Mouse (Mus musculus) right cerebral cortex, postnatal 10 days (tissue): Measurements from ENCODE around the gene Dnaja2.

Experiments used
- DNase-seq, 2 experiments: peaks; one replicate each; pipeline ENCODE4 v3.0.0; 2021; ENCODE audit warnings: low spot score in 2 of 2

The Dnaja2 gene

DNA sequence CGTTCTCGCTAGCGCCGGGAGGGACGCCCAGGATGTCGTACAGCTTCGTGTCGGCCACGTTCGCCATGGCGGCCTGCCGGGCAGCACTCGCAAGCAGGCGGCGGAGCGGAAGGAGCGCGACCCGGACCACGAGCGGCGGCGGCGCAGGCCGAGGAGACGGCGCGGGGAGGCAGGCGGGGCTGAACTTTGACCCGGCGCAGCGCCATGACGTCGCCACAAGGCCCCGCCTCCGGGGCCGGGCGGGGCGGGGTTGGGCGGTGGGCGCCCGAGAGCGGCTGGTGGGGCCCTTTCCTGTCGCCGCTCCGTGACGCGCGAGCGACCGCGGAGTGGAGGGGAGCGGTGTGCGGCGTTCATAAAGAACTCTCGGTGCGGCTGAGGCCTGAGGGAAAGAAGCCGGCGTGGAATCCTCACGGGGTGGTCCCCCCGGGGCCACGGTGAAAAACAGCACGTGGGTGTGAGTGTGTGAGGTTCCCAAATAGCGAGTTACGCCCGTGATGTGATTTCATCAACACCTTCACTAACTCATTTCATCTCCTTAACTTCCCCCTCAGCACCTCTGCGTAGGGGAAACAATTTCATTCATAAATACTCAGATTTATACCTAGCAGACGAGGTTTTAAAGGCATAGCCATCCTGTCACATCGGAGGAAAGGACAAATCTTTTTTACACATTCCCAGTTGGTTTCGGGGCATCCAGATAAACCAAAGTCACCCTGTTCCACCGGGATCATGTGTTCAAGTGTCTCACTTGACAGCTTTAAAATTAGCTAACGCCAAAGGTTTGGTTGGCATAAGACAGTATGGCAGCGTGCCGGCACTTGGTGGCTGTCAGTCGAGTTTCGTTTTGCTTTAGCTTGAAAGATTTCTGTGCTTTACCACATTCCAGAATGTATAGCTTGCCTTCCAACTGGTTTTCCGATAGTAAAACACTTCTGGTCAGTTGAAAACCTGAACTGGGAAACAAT is at the start of gene Dnaja2:
Gene Dnaja2, minus strand, starts transcription at position 164 of the 965 bp plus-strand sequence.
- peak; percentile 94 to 95 for DNase-seq

DNA sequence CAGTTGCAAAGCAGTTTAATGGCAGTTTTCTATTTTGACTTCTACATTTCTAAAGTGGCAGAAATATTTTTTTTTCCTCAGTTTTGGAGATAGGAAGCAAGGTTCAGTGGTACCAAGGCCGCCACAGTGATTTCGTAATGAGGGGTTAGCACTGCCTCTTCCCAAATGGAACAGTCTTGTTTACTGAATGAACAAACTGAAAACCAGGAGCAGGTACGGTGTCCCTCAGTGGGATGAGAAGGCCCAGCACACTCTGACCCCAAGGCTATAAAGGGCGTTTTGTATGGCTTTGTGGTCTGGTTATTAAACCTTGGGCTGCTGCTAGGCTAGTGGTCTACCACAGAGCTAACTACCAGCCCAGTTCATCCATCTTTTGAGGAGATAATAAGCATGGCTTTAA is 49.1 kb upstream of the Dnaja2 start:
- DNase-seq = no peak

DNA sequence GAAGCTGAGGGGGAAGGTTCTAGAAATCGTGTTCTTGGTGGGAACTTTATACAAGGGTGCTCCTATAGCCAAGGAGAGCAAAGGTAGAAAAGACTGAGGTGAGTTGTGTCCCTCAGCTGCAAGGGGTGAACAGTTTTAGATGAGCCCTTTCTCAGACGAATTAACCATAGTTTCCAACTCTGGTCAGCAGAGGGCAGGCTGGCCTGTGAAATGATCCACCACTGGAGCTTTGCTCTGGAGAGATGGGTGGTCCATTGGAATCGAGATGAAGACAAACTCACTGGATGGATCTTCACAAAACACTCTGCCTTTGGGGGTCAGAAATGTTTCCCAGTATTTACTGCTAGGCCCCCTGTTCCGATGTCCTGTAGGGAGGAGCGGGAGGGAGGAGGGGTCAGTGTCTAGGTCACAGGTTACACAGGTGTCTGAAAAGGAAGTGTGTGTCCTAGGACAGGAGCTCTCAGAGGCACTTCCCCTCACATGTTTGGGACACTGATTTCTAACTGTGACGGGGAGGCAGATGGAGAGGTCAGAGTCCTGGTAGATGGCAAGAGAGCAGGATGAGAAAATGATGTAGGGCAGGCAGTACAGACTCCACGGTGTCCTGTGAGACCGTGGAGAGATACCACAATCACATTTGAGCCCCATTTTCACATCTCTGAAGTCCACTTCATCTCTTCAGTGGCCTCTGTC is 48.2 kb upstream of the Dnaja2 start:
- peak; percentile 73 to 85 for DNase-seq

DNA sequence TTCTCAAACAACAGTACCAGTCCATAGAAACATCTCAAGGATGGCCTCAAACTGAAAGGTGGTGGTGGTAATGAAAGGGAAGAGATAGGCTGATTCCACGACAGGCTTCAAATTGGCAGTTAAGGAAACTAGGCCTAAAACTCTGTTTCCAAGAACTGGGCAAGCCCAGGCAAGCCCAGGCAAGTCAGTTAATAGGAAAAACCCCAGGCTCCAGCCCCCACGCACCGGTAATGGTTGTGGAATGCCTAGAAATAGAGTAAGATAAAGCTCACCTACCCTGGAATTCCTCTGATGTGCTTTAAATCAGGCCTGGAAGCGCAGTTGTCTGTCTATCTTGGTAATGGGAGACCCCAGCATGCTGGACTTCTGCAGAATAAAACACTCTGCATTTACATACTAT is 47.6 kb upstream of the Dnaja2 start:
- no peak for DNase-seq

DNA sequence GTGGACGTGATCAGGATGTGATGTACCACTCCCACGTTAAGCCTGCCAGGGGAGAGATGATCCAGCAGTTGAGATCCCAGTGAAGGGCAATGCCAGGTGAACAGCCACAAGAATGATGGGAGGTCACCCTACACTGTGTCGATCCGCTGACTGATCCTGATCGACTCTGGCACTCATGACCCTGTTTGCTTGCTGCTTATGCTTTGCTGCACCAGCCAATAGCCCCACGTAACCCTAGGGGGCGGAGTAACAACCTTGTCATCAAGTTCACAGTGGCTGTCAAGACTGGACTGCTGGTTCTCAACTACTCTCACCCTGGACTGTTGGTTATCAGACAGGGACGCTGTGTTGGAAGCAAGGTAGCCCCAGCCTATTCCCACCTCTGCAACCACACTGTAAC is 46.6 kb upstream of the Dnaja2 start:
- no peak for DNase-seq

DNA sequence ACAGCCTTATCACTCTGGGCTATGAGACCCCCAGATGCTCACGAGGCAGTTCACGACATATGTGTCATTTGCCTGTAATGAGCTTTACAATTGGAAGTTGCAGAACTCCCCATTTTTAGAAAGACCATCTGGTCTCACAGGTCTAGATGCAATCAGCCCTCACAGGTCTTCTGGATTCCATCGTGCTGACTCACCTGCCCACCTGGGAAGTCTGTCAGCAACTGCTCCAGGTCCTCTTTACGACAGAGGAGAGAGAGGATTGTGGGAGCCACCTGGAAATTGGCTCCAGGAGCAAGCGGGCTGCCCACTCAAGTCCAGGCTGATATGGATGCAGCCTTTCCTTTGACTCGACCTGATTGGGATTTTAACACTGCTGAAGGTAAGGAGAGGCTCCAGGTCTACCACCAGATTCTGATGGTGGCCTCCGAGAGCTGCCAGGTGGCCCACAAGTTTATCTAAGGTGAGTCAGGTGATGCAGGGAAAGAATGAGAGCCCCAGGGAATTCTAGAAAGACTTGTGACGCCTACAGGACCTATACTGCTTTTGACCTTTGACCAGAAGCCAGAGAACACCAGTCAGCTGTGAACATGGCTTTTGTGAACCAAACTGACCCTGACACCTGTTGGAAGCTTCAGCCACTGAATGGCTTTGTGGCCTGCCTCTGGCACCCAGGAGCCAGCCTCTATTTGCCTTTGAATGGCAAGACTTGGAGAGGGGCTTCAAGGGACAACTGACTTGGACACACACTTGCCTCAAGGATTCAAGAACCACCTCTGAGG is 42.5 kb upstream of the Dnaja2 start:
- DNase-seq = no peak

DNA sequence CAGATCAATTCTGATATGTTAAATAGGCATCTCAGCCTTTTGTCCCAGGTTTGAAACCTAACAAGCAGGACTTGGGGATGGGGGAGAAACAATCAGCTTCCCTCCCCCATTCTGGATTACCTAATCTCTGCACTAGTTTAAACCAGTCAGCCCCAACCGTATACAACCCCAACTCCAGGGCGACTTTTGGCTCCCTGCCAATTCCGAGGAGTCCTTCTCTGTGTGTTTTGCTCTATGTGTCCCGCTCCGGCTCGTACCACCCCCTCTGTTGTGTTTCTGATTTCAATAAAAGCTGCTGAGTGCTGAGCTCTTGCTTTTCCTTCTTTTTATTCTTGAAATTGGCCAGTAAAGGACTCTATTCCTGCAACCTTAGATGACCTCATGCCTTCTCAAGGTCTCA is 40.2 kb upstream of the Dnaja2 start:
- peak in 1 of 2 experiments; percentile 39 for DNase-seq

DNA sequence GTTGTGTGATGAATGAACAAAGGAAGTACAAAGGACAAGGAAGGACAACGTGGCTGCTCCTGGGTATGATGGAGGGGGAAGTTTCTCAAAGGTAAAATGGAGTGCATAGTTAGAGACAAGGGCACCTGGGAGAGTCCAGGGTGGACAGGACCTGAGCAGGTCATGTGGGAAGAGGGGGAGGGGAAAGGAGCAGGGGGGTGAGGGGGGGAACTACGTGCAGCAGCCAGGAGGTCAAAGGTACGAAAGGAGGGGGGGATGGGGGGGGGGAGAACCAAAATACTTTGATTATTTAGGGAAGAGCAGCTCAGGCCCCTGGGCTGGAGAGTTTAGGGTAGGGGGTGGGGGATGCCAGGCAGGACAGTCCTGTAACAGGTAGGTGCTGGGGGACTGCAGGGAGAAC is 39.8 kb upstream of the Dnaja2 start:
- DNase-seq = no peak

DNA sequence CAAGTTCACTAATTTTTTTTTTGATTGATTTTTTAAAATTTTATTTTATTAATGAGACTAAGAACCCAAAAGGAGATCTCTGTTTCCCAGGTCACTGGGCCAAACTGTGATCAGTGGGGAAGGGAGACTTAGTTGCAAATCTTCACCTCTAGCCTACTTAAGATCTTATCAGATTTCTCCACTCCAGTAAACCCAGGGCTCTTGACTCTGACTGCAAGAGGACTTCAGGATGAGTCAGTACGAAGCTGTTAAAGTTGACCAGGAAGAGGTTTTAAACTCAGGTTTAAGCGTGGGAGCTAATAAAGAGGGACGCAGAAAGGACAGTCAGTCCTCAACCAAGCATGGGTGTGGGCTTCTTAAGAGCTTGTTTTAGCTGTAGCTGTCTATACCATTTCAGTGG is 38.2 kb upstream of the Dnaja2 start:
- no peak for DNase-seq

DNA sequence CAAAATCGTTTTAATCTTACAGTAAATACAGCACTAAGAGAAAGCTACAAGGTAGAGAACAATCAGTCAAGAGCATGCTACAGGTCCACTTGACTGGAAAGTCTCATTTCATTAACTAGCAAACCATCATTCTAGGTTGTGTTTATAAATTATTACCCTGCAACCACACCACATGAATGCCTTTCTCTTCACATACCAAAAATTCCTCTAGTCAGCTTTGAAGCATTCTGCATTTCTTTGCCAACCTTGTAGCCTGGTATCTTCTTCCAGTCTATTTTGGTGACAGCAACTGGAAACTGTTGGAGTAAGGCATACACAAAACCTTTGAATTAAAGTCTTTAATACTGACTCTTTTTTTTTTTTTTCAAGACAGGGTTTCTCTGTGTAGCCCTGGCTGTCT is 36.4 kb upstream of the Dnaja2 start:
- DNase-seq = no peak

DNA sequence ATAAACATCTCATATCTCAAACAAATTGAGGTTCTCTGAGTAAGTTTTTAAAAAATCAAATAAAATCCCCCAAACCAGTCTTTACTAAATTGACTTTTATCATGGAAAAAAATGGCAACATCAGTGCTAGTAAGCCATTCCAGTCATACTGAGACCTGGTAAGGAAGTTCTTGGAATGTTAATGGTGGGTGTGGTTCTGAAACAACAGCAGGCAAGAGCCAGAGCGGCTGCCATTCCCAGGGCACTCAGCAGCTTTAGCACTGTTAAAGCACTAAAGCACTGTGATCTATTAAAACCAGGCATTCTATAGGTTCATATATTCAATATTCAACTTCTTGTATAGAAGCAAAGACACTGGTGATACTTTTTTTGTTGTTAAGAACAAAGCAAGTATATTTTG is 35.1 kb upstream of the Dnaja2 start:
- no peak for DNase-seq

DNA sequence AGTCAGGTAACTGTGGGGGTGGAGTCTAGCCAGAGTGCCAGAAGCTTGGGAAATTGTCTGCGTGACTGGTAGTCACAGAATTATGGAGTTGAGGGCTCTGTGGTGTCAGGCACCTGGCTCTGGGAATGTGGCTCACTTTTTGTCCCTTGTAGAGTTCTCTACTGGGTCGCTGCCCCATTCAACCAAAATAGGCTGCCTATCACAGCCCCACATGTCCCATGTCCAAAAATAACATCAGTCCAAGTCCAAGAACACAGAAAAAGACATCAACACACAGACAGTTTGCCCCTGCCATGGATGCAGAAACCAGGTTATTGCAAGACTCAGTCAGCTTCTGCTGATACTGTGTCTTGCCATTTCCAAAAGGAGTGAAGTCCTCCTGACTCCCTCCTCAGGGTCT is 33.5 kb upstream of the Dnaja2 start:
- DNase-seq = no peak

DNA sequence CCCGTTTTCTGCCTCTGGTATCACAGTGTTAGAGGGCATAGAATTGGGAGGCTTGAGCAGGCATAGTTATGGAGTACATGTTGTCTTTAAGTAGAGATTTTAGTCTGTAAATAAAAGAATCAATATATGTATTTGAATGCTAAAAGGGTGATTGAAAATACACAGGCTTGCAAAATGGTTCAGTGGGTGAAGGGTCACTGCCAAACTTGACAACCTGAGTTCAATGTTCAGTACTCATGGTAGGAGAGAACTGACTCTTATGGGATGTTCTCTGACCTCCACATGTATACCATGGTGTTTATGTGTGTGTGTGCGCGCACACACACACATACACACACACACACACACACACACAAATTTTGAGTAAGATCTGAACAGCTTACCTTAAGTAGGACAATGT is 22.5 kb upstream of the Dnaja2 start:
- DNase-seq = no peak

DNA sequence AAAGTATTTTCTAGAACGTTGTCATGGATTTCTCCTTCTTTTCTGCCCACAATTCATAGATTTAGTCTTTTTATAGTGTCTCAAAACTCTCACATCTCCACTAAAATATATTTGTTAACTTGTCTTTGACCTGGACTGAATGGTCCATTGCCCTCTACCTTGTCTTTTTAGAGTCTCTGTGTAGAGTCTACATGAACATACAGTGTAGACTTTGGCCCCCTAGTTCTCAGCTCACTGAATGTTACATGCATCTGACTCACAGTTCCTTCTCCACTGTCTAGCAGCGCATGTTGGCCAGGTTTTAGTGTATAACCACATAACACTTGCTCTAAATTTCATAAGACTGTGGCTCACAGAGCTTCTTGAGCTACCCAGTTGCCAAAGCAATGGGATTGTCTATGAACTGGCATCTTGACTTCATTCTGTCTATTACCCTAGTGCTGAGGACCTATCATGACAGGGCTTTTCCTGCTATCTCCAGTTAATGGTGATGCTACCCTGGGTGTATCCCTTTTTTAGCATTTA is 18.9 kb upstream of the Dnaja2 start:
- no peak for DNase-seq

DNA sequence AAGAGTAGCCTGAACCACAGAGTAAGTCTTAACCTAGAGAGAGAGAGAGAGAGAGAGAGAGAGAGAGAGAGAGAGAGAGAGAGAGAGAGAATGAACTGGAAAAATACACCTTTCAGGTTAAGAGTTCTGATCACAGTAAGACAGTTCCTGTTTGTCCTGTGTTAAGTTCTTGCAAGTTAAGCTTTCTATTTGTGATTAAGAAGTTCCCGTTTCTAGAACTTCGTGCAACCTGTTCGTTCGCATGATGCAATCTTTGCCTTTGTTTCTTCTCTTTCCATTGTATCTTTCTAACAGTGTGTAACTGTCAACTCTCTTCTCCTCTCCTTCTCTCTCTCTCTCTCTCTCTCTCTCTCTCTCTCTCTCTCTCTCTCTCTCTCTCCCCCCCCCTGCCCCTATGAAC is 15.3 kb upstream of the Dnaja2 start:
- no peak for DNase-seq

DNA sequence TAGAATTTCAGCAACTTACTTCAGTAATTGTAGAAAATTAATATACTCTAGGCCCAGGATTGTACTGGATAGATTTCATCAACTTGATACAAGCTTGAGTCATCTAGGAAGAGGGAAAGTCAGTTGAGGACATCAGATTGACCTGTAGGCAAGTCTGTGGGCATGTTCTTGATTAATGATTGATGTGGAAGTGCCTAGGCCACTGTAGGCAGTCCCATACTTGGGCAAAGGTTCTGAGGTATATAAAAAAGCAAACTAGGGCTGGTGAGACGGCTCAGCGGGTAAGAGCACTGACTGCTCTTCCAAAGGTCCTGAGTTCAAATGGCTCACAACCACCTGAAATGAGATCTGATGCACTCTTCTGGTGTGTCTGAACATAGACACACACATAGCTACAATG is 12.7 kb upstream of the Dnaja2 start:
- no peak for DNase-seq

DNA sequence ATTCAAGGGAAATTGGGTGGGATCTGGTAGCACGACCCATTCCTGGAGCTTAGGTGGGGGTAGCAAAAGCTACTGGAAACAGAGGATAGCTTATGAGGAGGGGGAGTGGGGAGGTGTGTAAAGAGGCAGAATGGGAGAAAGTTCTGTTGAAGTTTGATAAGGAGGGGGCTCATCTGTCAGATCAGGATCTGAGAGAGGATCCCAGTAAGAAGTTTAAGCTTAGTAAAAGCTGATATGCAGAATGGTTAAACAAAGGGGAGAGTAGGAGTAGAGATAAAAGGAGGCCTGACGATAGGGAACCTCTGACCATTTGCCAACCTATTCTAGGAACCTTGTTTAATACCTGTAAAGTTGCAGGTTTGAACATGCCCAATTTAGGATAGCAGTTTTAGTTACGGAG is 10.0 kb upstream of the Dnaja2 start:
- DNase-seq = no peak

DNA sequence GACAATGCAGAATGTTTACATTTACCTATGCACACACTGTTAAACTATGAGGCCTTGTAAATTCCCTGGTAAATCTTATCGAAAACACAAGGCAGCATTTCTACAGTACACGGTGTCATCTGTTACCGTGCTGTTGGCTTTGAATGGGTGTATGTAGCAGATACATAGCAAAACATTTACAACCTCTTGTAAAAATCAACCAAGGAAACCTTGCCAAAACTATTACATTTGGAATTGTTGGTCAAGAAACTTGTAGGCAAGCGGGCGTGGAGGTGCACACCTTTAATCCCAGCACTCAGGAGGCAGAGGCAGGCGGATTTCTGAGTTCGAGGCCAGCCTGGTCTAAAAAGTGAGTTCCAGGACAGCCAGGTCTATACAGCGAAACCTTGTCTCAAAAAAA is 8.2 kb upstream of the Dnaja2 start:
- DNase-seq = no peak

DNA sequence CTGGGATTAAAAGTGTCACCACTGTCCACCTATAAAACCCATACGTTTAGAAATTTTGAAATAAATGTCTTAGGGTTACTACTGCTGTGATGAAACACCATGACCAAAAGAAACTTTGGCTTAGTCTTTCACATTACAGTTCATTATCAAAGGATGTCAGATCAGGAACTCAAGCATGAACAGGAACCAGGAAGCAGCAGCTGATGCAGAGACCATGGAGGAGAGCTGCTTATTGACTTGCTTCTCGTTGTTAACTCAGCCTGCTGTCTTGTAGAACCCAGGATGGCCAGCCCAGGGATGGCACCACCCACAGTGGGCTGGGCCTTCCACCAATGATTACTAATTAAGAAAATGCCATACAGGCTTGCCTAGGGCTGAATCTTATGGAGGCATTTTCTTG is 4.8 kb upstream of the Dnaja2 start:
- DNase-seq = no peak

DNA sequence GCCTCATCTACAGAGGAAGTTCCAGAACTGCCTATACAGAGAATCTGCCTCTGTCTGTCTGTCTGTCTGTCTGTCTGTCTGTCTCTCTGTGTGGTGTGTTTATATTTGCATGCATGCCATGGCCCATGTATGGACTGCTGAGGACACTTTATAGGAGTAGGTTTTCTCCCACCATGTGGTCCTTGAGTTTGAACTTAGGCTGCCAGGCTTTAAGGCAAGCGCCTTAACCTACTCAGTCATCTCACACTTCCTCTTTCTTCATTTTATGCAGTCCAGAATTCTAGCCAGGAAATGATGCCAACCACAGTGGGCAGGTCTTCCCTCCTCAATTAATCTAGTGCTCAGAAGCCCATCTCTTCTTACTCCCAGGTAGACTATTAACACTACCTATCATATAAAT is 4.1 kb upstream of the Dnaja2 start:
- no peak for DNase-seq

DNA sequence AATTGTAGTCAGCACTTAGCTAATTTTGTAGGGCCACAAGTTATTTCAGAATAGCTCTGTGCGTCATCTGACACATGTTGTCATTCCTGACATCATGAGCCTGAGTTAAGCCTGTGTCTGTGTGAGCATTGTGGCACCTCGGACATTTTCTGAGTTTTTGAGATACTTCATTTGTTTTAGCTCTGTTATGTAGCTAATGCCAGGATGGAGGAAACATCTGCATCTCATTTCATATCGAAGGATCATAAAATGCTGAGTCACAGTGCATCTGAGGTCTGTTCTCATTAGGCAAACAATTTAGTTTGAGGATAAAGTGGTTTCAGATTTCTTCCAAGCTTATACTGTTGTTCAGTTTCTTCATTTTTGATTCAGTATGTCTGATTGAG is 2.5 kb upstream of the Dnaja2 start:
- DNase-seq = no peak

DNA sequence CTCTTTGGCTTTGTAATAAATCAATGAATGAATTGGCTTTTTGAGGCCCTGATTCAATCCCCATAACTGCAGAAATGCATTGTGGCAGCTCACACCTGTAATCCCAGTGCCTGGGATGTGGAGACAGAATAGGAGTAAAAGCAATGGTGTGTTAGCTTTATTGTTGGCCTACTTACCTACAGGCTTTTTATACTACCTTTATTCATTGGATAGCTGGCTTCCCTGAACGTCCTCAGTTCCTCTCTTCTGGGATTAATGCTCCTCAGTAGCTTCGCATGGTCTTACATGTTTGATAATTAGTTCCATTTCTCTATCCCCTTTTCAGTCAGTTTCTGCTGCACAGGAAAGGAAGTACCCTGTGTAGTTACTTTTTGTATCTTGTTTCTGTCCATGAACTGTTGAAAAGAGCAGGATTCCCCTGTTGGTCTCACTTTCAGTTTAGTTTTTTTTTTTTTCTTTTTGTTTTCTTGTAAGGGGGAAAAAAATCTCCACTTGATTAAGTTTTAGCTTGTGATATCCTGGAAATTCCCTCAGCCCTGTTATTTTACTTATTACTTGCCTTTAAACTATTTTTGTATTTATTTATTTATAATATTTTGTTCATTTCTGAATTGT is 1.9 kb upstream of the Dnaja2 start:
- DNase-seq = no peak
